Mouse (Mus musculus) fibroblast of lung, adult 2 months (primary cell): Measurements from ENCODE around the gene Scgb2a2.
"Not testable (repeated sequence)": the region's sequence is repeated elsewhere in the genome, so short reads cannot be mapped to it uniquely, and the experiment has no call there.

Experiments used
- DNase-seq: peaks from one replicate; pipeline ENCODE4 v3.0.0-alpha.2; 2011; ENCODE audit warnings: low read depth

The Scgb2a2 gene

GRCm38 (mm10) chr19:9847262-9847661, at the start of gene Scgb2a2:
Gene Scgb2a2, plus strand, starts transcription at chr19:9847562.
- DNase-seq = no peak

GRCm38 (mm10) chr19:9836581-9837340, 10.6 kb upstream of the Scgb2a2 start:
- peak; percentile 5 for DNase-seq

- DNase-seq = no peak
Measured at GRCm38 (mm10) chr19:9837341-9837715, 10.0 kb upstream of the Scgb2a2 start.

GRCm38 (mm10) chr19:9849368-9850075, 2.2 kb downstream of the Scgb2a2 start:
- DNase-seq = not testable (repeated sequence)

- DNase-seq = not testable (repeated sequence)
Measured at GRCm38 (mm10) chr19:9860821-9861220, 13.5 kb downstream of the Scgb2a2 start.

GRCm38 (mm10) chr19:9864856-9865255, 17.5 kb downstream of the Scgb2a2 start:
- peak; percentile 13 for DNase-seq

GRCm38 (mm10) chr19:9865466-9865865, 18.1 kb downstream of the Scgb2a2 start:
- peak; percentile 20 for DNase-seq

GRCm38 (mm10) chr19:9878186-9878835, 30.9 kb downstream of the Scgb2a2 start:
- no peak for DNase-seq

- no peak for DNase-seq
Measured at GRCm38 (mm10) chr19:9886348-9886747, 39.0 kb downstream of the Scgb2a2 start.

- no peak for DNase-seq
Measured at GRCm38 (mm10) chr19:9886771-9887170, 39.4 kb downstream of the Scgb2a2 start.

- no peak for DNase-seq
Measured at GRCm38 (mm10) chr19:9896067-9896466, 48.7 kb downstream of the Scgb2a2 start.

- no peak for DNase-seq
Measured at GRCm38 (mm10) chr19:9898339-9899066, 51.1 kb downstream of the Scgb2a2 start.

- peak; percentile 99 for DNase-seq
Measured at GRCm38 (mm10) chr19:9899072-9899779, 51.9 kb downstream of the Scgb2a2 start, which contains the start of gene Incenp. Gene Incenp, minus strand, starts transcription at chr19:9899551.

GRCm38 (mm10) chr19:9899780-9900146, 52.4 kb downstream of the Scgb2a2 start:
- no peak for DNase-seq

- DNase-seq = not testable (repeated sequence)
Measured at GRCm38 (mm10) chr19:9900696-9901095, 53.3 kb downstream of the Scgb2a2 start.
